Mouse (Mus musculus): ENCODE measurements around the gene Ern2.
A peak's percentile ranks its signal among the peaks of the same experiment; 100 is the strongest.

The Ern2 gene

DNA sequence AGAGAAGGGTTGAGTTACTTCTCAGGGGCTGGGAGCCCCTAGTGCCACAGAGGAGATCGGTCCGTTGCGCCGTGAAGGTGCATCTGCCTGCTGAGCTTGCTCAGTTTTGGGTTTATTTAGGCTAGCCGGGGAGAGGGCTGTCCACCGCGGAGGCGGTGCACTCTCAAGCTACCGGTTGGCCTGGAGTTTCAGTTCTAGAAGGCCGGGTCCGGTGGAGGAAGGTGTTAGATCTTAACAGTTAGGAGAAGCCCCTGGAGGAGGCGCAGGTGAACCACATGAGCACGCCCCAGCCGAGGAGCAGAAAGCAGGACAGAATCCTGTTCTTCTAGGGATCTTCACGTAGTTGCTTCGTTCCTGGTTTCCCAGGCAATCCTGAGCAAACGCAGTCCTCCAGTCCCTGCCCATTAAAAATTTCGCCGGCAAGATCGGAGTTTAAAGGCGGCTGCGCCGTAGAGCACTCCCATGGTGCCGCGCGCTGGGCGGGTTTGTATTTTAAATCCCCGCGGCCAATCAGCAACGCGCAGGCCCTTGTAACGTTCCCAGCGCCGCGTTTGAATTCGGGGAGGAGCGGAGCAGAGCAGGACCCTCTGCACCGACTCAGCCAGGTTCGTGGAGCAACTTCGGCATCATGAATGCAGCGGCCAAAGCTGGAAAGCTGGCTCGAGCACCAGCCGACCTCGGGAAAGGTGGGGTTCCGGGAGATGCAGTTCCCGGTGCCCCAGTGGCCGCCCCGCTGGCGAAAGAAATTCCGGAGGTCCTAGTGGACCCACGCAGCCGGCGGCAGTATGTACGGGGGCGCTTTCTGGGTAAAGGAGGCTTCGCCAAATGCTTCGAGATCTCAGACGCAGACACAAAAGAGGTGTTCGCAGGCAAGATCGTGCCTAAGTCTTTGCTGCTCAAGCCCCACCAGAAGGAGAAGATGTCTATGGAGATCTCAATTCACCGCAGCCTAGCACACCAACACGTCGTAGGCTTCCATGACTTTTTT lies 26.8 kb downstream of the Ern2 start, which contains the start of gene Plk1:
TSS of gene Plk1 (plus strand) at position 525 of the 988 bp plus-strand sequence.
- peak; percentile 92 to 93 for DNase-seq (ENCODE audit: low spot score in 2 of 2)

DNA sequence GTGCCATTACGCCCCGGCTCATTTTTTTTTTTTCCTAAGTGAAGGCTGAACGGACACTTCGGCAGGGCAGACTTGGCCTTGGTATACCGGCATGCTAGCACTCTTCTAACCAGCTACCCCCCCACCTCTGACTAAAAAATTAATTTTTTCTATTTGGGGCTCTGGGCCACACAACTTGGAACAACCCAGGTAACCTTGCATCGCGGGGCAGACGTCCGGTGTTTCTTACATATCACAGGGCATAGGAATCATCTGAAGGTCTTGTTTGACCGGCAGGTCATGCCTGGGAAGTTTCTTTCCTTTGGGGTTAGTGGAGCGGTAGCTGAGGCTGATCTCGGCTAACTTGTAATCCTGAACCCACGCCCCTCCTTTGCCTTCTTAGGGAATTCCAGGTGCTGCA lies 27.5 kb downstream of the Ern2 start:
- no peak for DNase-seq (ENCODE audit: low spot score in 2 of 2)

DNA sequence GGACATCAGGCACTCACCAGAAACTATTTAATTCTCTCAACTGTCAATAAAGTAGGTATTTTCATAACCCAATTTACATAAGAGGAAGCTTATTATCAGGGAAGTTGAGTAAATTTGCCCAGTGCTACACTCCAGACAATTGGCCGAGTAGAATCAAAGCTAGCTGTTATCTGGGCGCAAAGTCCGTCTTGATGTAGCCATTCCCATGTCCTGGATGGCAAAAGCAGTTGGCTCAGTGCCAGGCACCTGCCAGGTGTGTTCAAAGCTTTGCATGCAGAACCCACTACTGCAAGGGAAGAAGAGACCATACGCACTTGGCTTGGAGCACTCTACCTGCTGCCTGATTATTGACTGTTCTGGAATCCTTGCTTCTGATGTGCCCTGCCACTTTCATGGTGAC lies 33.5 kb downstream of the Ern2 start:
- DNase-seq (ENCODE audit: low spot score in 2 of 2): no peak

DNA sequence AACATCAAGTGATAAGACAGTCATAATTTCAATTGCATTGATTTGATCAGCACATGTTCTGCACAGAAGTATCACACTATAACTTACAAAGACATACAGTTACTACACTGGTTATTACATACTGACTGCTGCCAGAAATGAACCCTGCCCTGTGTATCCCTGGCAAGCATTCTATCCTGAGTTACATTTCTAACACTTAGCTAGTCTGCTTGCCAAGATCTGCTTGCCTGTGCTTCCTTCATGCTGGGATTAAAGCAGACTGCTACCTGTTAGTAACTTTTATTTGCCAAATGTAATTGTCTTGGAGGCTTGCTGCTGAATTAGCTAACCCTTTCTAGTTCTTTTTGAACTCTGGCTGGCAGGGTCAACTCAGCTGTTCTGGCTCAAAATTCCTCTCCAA lies 45.0 kb downstream of the Ern2 start:
- no peak for DNase-seq (ENCODE audit: low spot score in 2 of 2)

DNA sequence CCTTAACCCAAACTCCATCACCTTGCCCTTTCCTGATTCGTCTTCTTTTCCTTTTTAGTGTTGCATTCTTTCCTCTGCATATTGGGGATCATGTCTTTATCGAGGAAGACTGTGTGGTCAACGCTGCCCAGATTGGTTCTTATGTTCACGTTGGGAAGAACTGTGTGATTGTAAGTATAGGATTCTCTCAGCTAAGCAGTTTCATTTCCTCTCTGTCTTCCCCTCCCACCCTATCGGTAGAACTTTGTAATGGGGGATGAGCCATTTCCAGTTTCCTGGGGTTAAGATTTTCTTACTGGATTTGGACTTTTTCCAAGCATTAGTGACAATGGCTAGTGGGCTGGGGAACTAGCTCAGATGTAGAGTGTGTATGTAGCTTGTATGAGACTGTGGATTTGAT lies 47.8 kb downstream of the Ern2 start:
- DNase-seq (ENCODE audit: low spot score in 2 of 2): no peak

DNA sequence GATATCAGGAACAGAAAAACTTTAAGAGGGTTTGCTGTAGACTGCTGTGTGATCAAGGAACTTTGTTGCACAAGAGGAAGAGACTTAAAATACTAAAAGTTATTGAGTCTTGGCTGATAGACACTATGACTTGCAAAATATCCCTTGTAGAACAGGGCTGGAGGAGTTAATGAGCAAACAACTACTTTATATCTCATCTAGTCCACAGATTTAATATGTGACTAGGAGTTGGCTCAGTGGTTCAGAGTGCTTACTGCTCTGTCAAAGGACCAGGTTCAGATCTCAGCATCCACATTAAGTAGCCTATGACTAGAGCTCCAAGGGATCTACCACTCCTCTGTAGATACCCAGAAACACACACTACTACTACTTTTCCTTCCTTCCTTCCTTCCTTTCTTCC lies 48.9 kb downstream of the Ern2 start:
- no peak for DNase-seq (ENCODE audit: low spot score in 2 of 2)

DNA sequence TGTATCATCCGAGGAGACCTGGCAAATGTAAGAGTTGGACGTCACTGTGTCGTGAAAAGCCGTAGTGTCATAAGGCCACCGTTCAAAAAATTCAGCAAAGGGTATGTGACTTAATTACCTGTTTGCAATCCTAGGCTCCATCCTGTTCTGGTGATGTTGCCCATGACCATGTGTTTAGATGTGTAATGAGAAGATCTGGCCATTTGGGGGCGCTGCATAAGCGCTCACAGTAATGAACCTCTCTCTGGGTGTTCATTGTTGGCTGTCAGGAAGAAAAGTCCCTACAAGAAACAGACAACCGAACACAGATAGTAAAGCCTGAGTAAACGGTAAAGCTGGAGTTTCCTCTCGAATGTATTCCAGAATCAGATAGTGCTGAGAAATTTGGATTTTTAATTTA lies 50.9 kb downstream of the Ern2 start:
- DNase-seq (ENCODE audit: low spot score in 2 of 2): no peak

DNA sequence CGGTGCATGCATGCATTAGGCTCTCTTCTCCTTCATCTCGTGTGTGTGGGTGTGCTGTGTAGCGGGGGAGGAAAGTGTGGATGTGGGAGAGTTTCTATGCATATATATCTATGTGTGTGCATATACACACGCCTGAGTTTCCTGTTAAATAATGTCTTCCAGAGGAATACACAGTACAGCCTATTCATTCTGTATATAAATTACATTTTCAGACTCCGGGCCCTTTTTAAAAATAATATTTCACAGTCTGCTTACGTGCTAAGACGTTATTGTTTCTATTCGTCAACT lies 52.7 kb downstream of the Ern2 start:
- no peak for DNase-seq (ENCODE audit: low spot score in 2 of 2)

DNA sequence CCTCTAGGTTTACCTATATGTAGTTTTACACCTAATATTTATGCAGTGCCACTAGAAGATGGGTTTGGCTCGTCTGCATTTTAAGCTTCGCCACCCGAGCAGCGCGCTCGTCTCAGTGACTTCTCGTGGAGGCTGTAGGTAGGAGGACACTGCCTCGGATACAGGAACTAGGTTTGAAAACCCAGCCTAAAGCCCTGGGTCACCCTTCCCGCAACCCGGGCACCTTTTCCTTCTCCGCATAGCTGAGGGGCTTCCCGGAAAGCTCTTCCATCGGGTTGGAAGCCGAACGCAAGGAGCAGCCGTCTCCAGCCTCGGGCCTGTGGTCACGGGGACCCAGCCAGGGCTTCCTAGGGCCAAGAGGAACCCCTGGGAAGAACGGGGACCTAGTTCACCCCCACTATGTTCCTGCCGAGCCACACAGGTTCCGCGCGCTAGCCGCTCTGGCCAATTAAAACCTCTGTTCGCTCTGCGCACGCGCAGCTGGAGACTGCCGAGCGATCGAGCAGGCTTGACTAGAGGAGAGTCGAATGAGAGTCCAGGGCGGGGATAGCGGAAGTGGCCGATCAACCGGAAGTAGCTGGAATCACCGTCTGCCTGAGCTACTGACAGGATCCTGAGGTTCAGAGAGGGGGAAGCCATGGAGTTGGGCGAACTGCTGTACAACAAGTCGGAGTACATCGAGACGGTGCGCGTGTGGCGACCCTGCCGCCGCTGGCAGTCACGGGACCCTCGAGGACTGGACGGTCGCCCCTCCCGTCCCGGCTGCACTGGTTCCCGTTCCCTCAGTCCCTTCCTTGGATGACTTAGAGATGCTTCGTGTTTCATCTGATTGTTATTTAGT lies 53.3 kb downstream of the Ern2 start, which contains the start of the genes Palb2 and Dctn5:
TSS of gene Palb2 (minus strand) at position 489 of the 841 bp plus-strand sequence.
TSS of gene Dctn5 (plus strand) at position 545 of the 841 bp plus-strand sequence.
- DNase-seq (ENCODE audit: low spot score in 2 of 2): peak; percentile 99

DNA sequence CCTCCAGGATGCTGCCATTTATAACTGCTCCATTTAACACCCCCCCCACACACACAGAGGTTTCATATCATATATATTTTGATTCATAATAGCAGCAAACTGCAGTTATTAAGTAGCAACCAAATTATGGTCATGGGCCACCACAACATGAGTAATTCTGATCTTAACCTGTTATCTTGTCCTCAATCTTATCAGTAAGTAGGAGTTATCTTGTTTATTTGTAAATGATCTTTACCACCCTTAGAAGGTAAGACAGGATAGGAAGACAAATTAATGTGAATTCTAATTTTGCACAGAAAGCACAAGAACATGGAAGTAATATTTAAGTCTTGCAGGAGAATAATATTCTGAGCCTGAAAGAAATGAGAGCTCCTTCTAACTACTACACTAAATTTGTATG lies 54.2 kb downstream of the Ern2 start:
- no peak for DNase-seq (ENCODE audit: low spot score in 2 of 2)

DNA sequence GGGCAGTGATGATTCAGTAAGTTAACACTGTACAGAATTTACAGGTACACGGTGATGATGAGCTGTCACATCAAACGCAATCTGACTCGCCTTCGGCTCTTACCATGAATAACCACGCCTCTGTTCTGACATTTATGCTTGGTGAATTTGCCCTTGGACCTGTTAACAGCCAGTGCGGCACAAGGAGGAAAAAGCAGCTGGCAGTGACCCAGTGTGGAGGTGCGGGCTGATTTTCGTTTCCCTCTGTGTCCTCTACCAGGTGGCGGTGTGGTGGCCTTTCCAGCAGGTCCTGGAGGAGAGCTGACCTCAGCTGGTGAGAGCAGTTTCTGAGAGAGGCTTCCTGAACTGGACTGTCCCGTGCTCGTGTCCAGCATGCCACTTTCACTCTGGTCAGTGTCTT lies 59.1 kb downstream of the Ern2 start:
- DNase-seq (ENCODE audit: low spot score in 2 of 2): no peak

DNA sequence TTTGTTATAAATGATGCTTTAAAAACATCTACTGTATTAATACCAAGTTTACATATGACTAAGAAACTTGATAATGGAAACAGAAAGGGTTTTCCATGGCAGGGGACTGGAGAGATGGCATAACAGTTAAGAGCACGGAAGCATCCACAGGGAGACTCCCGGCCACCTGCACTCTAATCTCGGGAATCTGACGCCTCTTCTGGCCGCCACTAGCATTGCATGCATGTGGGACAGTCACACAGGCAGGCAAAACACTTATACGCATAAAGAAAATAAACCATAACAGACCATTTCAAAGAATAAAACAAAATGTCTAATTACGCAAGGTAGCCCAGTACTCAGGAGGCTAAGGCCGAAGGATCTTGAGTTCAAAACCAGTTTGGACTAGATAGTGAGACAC lies 60.4 kb downstream of the Ern2 start:
- DNase-seq (ENCODE audit: low spot score in 2 of 2): no peak

DNA sequence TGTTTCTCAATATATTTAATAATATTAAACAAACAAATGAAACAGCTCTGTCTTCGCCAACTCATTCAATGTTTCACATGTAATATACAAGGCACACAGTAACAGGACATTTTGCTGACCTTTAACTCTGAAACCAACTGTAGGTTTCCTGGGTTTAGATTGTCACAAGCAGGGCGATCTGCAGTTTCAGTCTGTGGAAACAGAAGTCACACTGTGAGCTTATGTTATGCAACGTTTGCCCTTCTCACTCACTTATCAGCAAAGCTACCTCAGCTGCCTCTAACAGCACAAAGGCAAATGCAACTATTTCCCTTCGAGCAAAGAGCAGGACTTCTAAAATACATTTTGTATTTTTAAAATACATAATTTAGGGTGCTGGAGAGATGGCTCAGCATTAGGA lies 62.5 kb downstream of the Ern2 start:
- no peak for DNase-seq (ENCODE audit: low spot score in 2 of 2)

Measured in right cerebral cortex, postnatal 10 days (tissue).